In the genomic region with DNA sequence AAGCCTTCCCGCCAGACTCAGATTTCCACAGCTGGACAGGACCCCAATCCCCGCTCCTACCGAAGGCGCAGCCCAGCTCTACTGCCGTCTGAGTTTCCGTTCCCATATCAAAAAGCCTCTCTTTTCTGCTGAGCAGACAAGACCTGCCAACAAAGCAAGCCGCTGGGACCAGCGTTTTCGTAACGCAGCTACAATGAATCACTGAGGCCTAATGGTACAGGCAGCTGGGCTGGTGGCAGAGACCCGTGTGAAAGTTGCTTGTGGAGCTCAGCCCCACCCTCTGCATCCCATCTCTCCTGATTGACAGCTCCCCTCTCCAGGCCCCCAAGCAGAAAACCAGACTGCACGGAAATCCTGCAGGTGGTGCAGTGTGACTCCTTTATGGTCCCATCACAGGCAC, we compare ENCODE assay signal across 9 mouse cellular contexts. TPM values are rescaled to one million over a fixed set of nuclear protein-coding genes. Genes with fewer than 3 reads are reported as not detected.
A peak's percentile ranks its signal among the peaks of the same experiment; 100 is the strongest.
DNase-seq lines count a peak whose midpoint lies in the region; ATAC-seq lines count a peak whose summit lies in the region.
"Had no signal": no experiment of that assay in that cellular context is flagged by ENCODE, and none has a peak within 500 bp of the region (broad histone marks: within the 10 kb centered on the region; RNA-seq: fewer than 3 reads in every experiment).

No protein-coding gene starts in this region.

- peak; percentile 23; the same call in 1 of the 2 replicates for ATAC-seq in limb, embryonic 15.5 days (ENCODE audit: insufficient number of reproducible peaks, low FRiP score, low TSS enrichment, low read depth)
- ATAC-seq: liver, postnatal 0 days had no signal

- H3K27ac ChIP-seq in heart, embryonic 10.5 days, result peak overlapping the region; percentile 42; the same call in 1 of the 2 replicates
- H3K27ac ChIP-seq in limb, embryonic 15.5 days, result peak overlapping the region; percentile 88

- no peaks in the 10 kb centered on the region; the same call in 1 of the 2 replicates for H3K27me3 ChIP-seq in heart, embryonic 10.5 days (ENCODE audit: insufficient read depth, poor library complexity, severe bottlenecking)
- H3K27me3 ChIP-seq in limb, embryonic 15.5 days, result no peaks in the 10 kb centered on the region

- H3K4me3 ChIP-seq in heart, embryonic 10.5 days, result no peak overlapping the region
- no peak overlapping the region for H3K4me3 ChIP-seq in limb, embryonic 15.5 days

- WGBS in heart, embryonic 10.5 days, result 45% methylated on average over 12 of the region's 12 CpGs
- 16% methylated on average over 12 of the region's 12 CpGs for WGBS in limb, embryonic 15.5 days

- H3K9me3 ChIP-seq in heart, embryonic 10.5 days, result no peaks in the 10 kb centered on the region
- H3K9me3 ChIP-seq in limb, embryonic 15.5 days, result no peaks in the 10 kb centered on the region

- H3K36me3 ChIP-seq in heart, embryonic 10.5 days, result no peaks in the 10 kb centered on the region
- no peaks in the 10 kb centered on the region for H3K36me3 ChIP-seq in limb, embryonic 15.5 days

- peaks cover 76% of the 10 kb centered on the region for H3K4me1 ChIP-seq in heart, embryonic 10.5 days
- peaks cover 81% of the 10 kb centered on the region for H3K4me1 ChIP-seq in limb, embryonic 15.5 days

- no peak overlapping the region for H3K9ac ChIP-seq in limb, embryonic 15.5 days
- H3K9ac ChIP-seq: liver, postnatal 0 days had no signal

- H3K4me2 ChIP-seq in limb, embryonic 15.5 days, result peak overlapping the region; percentile 17

- peak; percentile 53 for DNase-seq in adrenal gland, postnatal 14 days
- no peak for DNase-seq in adrenal gland, adult 8-10 months
- peak; percentile 55 for DNase-seq in R1 (ENCODE audit: low read depth, low spot score)
- DNase-seq in heart, embryonic 10.5 days (ENCODE audit: low spot score), result no peak
- no peak for DNase-seq in left cerebral cortex, adult 11 months (ENCODE audit: low spot score)
- DNase-seq in urinary bladder, adult 2 months (ENCODE audit: low spot score), result no peak
- no peak for DNase-seq in kidney, postnatal 14 days
- DNase-seq: liver, postnatal 0 days had no signal

RNA-seq across cellular contexts. Expression of gene Spsb1, which starts 34.0 kb away (rescaled TPM):
- 24.7 and 29.6 TPM in 2 replicates for total RNA-seq in adrenal gland, postnatal 14 days (2021)
- 10 to 100 TPM; 17.0 to 29.8 (median 23.9) TPM for total RNA-seq in adrenal gland, adult 8-10 months (2022)
- 3.9 and 9.2 TPM in 2 replicates for polyA plus RNA-seq in heart, embryonic 10.5 days (2016; fragmentation: Nextera tagmentation; extraction: Ambion mirVana)
- 24.6 and 27.1 TPM in 2 replicates for polyA plus RNA-seq in limb, embryonic 15.5 days (2015; fragmentation: Nextera tagmentation; extraction: Ambion mirVana)
- 21.0 and 21.7 TPM in 2 replicates for polyA plus RNA-seq in urinary bladder, adult 2 months (2012; rRNA removed)

Comparison
In these comparisons a context has a peak if more than half of its experiments do, and no peak if none do; other contexts are left out.
1. DNase-seq: peak in adrenal gland, postnatal 14 days (single experiment) and R1 (single experiment); none in adrenal gland, adult 8-10 months (single experiment), heart, embryonic 10.5 days (single experiment), left cerebral cortex, adult 11 months (single experiment), urinary bladder, adult 2 months (single experiment) and kidney, postnatal 14 days (single experiment).